Mouse (Mus musculus) hematopoietic stem cell, adult 5-6 weeks (primary cell): Measurements from ENCODE around the gene Igfbp5. TPM values are rescaled to one million over a fixed set of nuclear protein-coding genes. Genes with fewer than 3 reads are reported as not detected.

Experiments
- ATAC-seq, 2 experiments: fragments of 125-278 bp in 1 of 2; replicated peaks in 1 of 2; 2 replicates each; pipeline ENCODE4 v1.8.0; 2016 to 2017; ENCODE audit warnings: inconsistent platforms in 2 of 2, mild to moderate bottlenecking in 2 of 2, moderate number of reproducible peaks in 2 of 2, low read depth in 1 of 2, moderate TSS enrichment in 1 of 2; ENCODE audit not compliant: low FRiP score in 2 of 2, poor library complexity in 2 of 2, severe bottlenecking in 2 of 2, insufficient read depth in 1 of 2, low TSS enrichment in 1 of 2
- total RNA-seq: library from RNA; stranded (forward); fragments of 172-1452, 232-1000 nt; gene quantifications from 2 replicates; pipeline ENCODE4 v1.2.3, GENCODE M21; 2017

The Igfbp5 gene
- total RNA-seq, result 0.30 and 0.69 TPM in 2 replicates

DNA sequence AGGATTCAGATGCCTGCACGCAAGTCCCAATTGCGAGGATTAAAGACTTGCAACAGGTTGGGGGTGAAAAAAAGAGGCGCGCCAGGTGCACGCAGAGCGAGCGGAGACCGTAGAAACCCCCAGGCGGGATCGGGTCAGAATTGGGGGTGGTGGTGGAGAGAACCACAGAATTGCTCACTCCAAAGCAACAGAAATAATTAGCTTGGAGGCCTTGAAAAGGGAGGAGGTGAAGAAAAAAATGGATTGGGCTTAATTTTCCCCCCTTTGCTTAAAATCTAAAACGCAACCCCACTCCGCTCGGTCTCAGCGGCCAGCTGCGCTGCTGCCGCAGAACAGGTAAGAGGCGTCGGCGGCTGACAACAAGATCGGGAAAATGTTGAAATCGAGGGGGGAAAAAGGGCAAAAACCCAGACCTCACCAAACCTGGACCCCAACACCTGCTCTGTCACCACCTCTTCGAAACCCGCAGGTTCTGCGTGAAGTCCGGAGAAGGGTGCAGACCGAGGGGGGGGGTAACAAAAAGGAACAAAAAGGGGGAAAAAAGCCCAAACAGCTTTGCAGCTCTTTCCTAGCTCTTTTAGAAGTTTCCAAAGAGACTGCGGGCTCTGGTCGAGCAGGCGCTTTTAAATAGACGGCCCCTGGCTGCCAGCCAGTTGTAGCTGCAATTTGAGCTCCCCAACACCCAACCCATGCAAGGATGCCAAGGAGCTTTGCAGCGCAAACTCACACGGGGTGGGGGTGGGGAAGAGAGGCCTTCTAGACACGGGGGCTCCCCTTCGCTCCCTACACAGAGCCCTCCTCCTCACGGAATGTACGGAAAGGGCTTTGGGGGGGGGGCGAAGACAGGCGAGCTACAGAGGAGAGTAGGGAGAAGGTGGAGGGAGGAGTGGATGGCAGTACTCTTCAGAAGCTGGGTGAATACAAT, at the start of gene Igfbp5:
Gene Igfbp5 (minus strand): TSS at position 598 of the 925 bp plus-strand sequence.
- no peak for ATAC-seq

DNA sequence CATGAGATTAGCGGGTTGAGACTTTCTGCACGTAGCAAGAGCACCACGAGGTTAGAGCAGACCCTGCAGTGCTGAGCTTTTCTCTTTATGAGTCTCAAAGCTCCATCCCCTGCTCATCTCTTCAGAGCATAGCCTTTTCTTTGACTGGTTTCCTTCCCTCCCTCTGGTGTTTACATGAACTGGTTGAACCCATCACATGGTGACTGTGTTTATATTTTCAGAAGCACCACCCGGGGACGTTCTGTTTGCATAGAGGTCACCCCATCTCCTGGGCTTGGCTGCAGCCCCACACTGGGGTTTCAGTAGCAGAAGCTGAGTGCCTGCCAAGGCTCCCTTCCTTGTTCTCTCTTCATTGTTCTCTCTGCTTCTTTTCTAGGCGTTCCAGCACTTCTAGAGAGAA, 40.1 kb upstream of the Igfbp5 start:
- no peak for ATAC-seq

- no peak for ATAC-seq
These were observed 38.4 kb upstream of the Igfbp5 start for GRCm38 (mm10) chr1:72913073-72913472.

GRCm38 (mm10) chr1:72895821-72896220, 21.1 kb upstream of the Igfbp5 start:
- ATAC-seq, result no peak

DNA sequence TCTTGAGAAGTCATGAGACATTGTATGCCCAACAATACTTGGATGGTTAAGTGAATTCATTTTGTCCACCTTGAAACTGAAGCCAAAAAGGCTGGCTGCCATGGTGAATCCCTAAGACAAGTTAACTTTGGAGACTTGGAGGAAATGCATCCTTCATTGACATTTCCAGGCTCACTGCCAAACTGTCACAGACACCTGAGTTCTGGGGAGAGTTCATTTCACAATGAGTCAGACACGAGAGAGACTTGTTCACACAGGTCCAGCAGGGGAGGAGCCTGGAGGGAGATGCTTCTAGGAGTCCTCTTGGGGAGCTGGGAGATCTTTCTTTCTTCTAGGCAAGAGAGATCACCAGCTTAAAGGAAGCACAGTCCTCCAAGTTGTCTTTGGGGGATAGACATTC, 13.2 kb upstream of the Igfbp5 start:
- ATAC-seq, result no peak

GRCm38 (mm10) chr1:72885819-72886169, 11.1 kb upstream of the Igfbp5 start:
- no peak for ATAC-seq

GRCm38 (mm10) chr1:72885111-72885818, 10.6 kb upstream of the Igfbp5 start:
- no peak for ATAC-seq

DNA sequence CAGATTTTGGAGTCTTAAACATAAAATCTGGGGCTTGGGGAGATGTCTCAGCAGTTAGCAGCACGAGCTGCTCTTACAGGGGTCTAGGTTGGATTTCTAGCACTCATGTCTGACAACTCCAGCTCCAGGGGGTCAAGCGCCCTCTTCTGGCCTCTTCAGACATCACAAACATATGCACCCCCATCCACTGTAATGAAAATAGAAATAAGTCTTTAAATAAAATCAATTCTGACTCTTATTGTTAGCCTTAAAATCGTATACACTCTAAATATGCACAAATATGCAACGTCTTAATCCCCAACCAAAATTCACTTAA, 4.6 kb upstream of the Igfbp5 start:
- no peak for ATAC-seq

GRCm38 (mm10) chr1:72878473-72879318, 4.0 kb upstream of the Igfbp5 start:
- no peak for ATAC-seq

- peak; percentile 73 to 88 for ATAC-seq
These were observed 3.2 kb upstream of the Igfbp5 start for GRCm38 (mm10) chr1:72877892-72878291.

- ATAC-seq, result no peak
These were observed 1.4 kb upstream of the Igfbp5 start for GRCm38 (mm10) chr1:72876111-72876510.

DNA sequence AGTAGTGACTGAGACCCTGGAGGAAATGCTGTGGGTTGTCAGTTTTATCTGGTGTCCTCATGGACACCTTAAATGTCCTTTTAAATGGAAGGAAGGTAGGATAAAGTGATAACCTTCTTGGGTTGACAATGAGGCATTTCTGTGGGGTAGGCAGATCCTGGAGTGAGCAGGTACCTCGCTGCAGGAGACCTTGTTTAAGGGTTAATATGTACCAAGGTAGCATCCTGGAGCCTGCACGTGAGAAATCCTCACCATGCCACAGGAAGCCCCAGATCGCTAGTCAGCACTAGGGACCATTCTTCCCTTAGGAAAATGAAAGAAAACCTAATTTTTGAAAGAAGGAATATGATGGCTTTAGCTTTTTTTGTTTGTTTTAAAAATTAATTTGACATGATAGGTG, 1.0 kb upstream of the Igfbp5 start:
- no peak for ATAC-seq

GRCm38 (mm10) chr1:72873511-72874286, 985 bp downstream of the Igfbp5 start:
- ATAC-seq, result no peak

DNA sequence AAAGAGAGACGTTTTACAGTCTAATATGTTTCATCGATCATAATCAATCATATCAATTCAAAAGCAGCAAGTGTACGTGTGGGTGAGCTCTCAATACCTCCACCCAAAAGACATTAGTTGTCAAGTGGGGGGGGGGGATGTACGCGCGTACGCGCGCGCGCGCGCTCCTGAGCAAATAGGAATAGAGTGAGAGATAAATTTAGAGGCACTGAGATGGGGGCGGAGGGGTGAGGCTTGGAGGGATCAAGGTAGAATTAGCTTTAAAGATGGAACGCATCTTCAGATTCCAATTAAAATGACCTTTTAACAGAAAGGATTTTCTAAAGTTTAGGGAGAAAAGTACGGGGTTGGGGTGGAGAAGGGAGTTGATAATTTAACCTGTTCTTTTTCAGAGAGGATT, 1.6 kb downstream of the Igfbp5 start:
- no peak for ATAC-seq

- ATAC-seq, result no peak
These were observed 2.2 kb downstream of the Igfbp5 start for GRCm38 (mm10) chr1:72872521-72872920.

DNA sequence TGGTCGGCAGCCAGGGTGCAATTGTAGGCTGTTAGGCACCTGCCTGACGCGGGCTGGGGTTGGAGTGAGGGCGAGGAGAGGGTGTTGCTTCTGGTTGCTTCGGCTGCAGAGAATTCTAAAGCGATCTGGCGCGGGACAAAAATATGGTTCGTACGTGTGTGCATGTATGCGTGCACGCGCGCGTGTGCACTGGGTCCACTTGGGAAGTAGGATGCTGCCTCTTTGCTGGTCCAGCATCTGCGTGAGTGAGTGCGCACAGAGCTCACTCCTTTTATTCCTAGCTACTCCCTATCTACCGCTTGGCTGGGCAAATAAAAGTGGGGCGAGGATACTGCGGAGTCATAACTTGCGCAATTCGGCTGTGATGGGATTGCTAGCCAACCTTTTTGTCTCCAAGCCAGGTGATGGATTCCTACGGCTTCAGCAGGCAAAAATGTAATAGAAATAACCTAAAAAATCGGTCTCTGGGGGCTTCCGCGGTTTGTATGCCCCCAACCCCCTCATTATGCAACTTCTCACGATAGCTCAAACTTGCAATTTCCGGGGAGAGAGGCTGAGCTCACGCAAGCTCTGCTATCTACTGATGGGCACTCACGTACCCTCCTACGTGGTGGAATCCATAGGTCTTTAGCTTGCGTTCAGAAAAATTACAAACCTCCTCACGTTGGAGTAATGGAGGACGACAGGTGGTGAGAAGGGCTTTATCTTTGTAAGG, 2.8 kb downstream of the Igfbp5 start:
- ATAC-seq, result no peak

GRCm38 (mm10) chr1:72871337-72871696, 3.4 kb downstream of the Igfbp5 start:
- no peak for ATAC-seq
